Mouse (Mus musculus): Measurements from ENCODE around the gene Ncoa3. TPM values are rescaled to one million over a fixed set of nuclear protein-coding genes. Genes with fewer than 3 reads are reported as not detected.

The Ncoa3 gene
- total RNA-seq, 2 experiments from 2014 or later, result 28.7 to 31.5 TPM

- no peak for DNase-seq
- intact Hi-C loops (cut with DNase I), result no loop called here
These were observed 76.7 kb downstream of the Ncoa3 start for GRCm38 (mm10) chr2:166069164-166069563.

DNA sequence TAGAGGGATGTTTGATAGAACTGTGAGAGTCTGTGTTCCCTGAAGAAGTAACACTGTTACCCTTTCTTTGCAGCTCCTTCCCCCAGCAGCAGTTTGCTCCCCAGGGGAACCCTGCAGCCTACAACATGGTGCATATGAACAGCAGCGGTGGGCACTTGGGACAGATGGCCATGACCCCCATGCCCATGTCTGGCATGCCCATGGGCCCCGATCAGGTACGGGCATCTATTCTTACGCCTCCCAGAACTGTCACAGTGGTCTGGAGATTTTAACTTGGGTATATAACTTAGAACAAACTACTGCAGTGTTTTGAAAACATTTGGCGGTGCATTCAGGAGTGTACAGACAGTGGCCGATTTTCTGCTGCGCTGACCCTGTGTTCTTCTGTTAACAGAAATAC lies 77.3 kb downstream of the Ncoa3 start:
- intact Hi-C loops (cut with DNase I), result no loop called here

DNA sequence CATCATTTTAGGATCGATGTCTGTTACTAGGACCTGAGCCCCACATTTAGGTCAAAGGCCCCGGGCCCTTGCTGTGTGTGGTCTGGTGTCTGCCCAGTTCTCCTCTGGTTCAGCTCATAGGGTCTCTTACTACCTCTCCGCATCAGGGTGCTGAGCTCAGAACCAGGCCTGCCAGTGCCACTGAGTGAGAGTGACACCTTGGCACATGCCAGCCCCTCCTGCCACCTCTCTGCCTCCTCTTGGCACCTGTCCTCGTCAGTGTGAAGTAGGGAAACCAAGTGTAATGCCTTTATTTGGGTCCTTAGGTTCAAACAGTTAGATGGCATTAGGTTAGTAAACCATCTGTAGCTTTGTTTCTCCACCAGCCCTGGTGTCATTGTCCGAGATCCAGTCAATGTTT lies 79.0 kb downstream of the Ncoa3 start:
- no peak for DNase-seq
- intact Hi-C loops (cut with DNase I), result no loop called here

More for the DNA sequence above, 77.3 kb downstream of the Ncoa3 start:
- DNase-seq, result no peak

- intact Hi-C loops (cut with DNase I), result no loop called here
- no peak for DNase-seq
These were observed 79.5 kb downstream of the Ncoa3 start for GRCm38 (mm10) chr2:166071889-166072288.

DNA sequence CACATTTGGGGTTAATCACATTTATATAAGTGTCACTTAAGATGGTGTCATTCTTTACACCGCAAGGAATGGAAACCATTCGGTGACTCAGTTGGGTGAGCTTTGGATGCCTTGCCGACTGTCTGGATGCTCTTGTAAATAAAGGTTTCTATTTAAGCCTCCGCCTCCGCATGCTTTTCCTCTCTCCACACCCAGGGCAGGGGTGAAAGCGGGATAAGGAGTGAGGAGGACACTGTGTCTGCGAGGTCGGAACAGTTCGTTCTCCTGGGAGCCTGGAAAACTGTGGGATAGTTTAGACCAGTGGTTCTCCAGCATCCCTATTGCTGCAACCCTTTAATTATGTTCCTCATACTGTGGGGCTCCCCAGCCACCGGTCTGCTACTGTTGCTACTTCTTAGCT lies 80.6 kb downstream of the Ncoa3 start:
- no peak for DNase-seq
- intact Hi-C loops (cut with DNase I), result no loop called here

DNA sequence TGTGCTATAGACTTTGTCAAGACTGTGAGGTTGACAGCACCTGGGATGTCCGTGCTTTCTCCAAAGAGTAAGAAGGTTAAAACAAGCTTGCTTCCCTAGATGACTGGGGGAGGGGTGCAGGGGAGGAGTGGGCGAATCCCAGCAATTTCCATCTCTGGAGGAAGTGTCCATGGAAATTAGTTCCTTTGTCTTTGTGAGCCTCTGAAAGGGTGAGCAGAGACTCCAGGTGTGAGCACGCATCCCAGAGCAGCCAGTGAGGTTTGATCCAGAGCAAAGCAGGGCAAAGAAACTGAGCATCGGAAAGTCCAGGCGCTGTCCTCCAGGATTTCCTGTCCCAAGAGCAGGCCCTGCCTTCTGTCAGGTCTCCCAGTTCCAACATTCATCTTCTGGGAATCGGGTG lies 81.9 kb downstream of the Ncoa3 start:
- DNase-seq, result no peak
- intact Hi-C loops (cut with DNase I), result no loop called here

- intact Hi-C loops (cut with DNase I), result no loop called here
- no peak for DNase-seq
These were observed 84.9 kb downstream of the Ncoa3 start for GRCm38 (mm10) chr2:166077371-166077770.

- DNase-seq, result no peak
- intact Hi-C loops (cut with DNase I), result no loop called here
These were observed 86.8 kb downstream of the Ncoa3 start for GRCm38 (mm10) chr2:166079231-166079630.

DNA sequence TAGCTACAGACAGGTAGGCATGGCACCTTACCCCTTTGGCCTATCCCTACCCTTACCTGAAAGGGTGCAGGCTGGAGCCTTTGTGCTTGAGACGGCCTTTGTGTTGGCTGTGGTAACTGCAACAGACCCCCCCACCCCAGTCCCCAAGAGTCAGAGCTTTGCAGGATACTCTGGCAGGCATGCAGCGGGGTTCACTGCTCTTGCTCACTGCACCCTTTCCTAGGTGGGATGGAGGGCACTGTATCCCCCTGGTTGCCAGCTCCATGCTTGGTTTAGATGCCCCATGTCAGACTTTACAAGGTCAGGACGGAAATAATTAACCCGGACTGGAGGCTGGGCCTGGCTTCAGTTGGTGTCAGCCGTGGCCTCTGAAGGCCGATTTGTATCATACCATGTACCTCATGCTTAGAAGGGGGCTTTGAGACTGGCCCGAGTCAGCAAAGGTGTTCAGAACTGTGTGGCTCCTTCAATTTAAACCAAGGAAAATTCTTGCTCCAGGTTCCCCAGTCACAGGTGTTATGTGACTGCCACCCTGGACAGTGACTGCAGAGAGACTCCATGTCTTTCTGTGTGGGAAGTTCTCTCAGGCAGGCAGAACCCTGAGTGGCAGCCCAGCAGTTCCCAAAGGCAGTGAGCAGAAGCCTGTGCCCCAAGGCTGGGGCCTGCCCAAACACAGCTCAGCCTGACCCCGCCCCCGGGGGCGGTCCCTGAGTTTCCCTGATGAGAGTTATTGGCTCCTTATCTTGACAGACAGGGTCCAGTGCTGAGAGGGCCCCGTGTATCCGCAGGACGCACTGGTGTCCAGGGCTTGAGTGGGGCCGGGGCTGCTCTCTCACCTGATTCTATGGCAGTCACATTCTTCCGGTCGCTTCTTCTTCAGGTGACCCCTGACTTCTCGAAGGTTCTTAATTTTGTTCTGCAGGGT lies 87.8 kb downstream of the Ncoa3 start:
- DNase-seq, result peak; percentile 69 to 81
- intact Hi-C loops (cut with DNase I), result no loop called here

- DNase-seq, result peak; percentile 77 to 87
- intact Hi-C loops (cut with DNase I), result no loop called here
These were observed 88.7 kb downstream of the Ncoa3 start for GRCm38 (mm10) chr2:166080967-166081750.

- intact Hi-C loops (cut with DNase I), result no loop called here
- DNase-seq, result peak; percentile 76 to 88
These were observed 89.8 kb downstream of the Ncoa3 start for GRCm38 (mm10) chr2:166082193-166082592.

- intact Hi-C loops (cut with DNase I), result no loop called here
- no peak for DNase-seq
These were observed 90.2 kb downstream of the Ncoa3 start for GRCm38 (mm10) chr2:166082661-166083060.

DNA sequence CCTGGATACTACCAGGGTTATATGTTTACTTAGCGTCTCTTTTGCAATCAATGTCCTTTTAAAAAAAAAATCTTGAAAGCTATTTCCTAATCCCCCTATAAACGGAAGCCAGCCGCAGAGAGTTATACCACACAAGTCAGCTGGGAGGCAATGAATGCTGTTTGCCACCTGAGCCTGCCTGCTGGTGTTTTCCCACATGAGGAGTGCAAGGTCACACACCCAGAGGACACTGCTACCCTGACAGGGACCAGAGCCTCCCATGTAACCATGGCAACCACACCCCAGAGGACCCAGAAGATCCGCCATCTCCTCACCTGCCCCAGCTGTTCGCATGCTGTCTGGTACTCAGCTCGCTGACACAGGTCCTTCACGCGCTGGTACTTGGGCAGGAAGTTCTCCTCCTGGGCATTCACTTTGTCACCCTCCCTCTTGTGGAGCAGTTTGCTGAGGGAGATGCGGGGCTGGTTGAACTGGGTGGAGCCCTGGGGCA lies 91.2 kb downstream of the Ncoa3 start:
- no peak for DNase-seq
- intact Hi-C loops (cut with DNase I), result no loop called here

GRCm38 (mm10) chr2:166084111-166084510 lies 91.7 kb downstream of the Ncoa3 start:
- intact Hi-C loops (cut with DNase I), result no loop called here

GRCm38 (mm10) chr2:166084964-166085363 lies 92.5 kb downstream of the Ncoa3 start:
- intact Hi-C loops (cut with DNase I), result loop anchor here (1.0 to 5.0 kb wide), 2 partner anchors 242 to 479 kb away; no protein-coding TSS in a partner anchor
- DNase-seq, result peak; percentile 67 to 80

More at GRCm38 (mm10) chr2:166084111-166084510, 91.7 kb downstream of the Ncoa3 start:
- no peak for DNase-seq

DNA sequence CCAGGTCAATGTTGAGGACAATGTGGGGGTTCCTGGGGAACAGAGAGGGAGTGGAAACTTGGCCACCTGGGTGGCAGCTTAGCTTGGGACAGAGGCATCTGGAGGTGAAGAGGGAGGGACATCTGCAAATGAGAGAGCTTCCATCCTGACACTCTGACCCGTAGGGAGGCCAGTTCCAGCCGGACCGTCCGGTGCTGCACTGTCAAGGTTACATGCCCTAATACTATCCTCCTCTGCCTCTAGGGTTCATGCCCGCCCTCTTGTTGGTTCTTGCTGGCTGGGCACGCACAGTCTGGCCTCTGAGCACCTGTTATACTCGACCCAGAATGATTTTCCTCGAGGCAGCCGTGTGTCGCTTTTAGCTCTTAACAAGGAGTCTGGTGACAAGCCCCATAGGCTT lies 93.3 kb downstream of the Ncoa3 start:
- intact Hi-C loops (cut with DNase I), result loop anchor here (1.0 to 5.0 kb wide), 2 partner anchors 242 to 479 kb away; no protein-coding TSS in a partner anchor
- no peak for DNase-seq

GRCm38 (mm10) chr2:166086457-166087233 lies 94.2 kb downstream of the Ncoa3 start:
- intact Hi-C loops (cut with DNase I), result loop anchor here (5.0 kb wide), 1 partner anchor 241 kb away; no protein-coding TSS in a partner anchor
- DNase-seq, result peak in 1 of 2 experiments; percentile 37

- intact Hi-C loops (cut with DNase I), result loop anchor here (5.0 kb wide), 1 partner anchor 238 kb away; no protein-coding TSS in a partner anchor
These were observed 96.6 kb downstream of the Ncoa3 start for GRCm38 (mm10) chr2:166088991-166089390.

GRCm38 (mm10) chr2:166090131-166090581 lies 97.7 kb downstream of the Ncoa3 start:
- intact Hi-C loops (cut with DNase I), result no loop called here
- no peak for DNase-seq

More at GRCm38 (mm10) chr2:166088991-166089390, 96.6 kb downstream of the Ncoa3 start:
- no peak for DNase-seq

- no peak for DNase-seq
- intact Hi-C loops (cut with DNase I), result no loop called here
These were observed 99.2 kb downstream of the Ncoa3 start for GRCm38 (mm10) chr2:166091599-166091998.
